Mouse (Mus musculus): ENCODE data around the gene Ppt2.

- no peak for TF ChIP-seq CTCF (IDR thresholded peaks at IDR 0.05; ENCODE audit: low read depth, low read length)
- no peak for TF ChIP-seq POLR2A (IDR thresholded peaks at IDR 0.05; ENCODE audit: borderline replicate concordance, low read depth, low read length)
Observed at GRCm38 (mm10) chr17:34601796-34602195, 26.5 kb downstream of the Ppt2 start.

All from bone marrow macrophage, adult 2 months (primary cell).